11 mouse cellular contexts compared by ENCODE assay signal in genomic region chr13:59952809-59953208, GRCm38 (mm10).
DNase-seq lines count a peak whose midpoint lies in the region; ATAC-seq lines count a peak whose summit lies in the region.
"Had no signal": no experiment of that assay in that cellular context is flagged by ENCODE, and none has a peak within 500 bp of the region (broad histone marks: within the 10 kb centered on the region; RNA-seq: fewer than 3 reads in every experiment).

No protein-coding gene starts in this region.

- no peak overlapping the region for H3K4me3 ChIP-seq in kidney, embryonic 14.5 days (ENCODE audit: low read length)
- H3K4me3 ChIP-seq in neural tube, embryonic 15.5 days (replicated peaks), result no peak overlapping the region
- H3K4me3 ChIP-seq: embryonic facial prominence, embryonic 15.5 days; heart, embryonic 15.5 days had no signal

- ATAC-seq in kidney, embryonic 14.5 days (ENCODE audit: low FRiP score, low TSS enrichment), result 0 out of 2 replicates have a peak, but pooled peaks have one; percentile 52
- ATAC-seq in neural tube, embryonic 15.5 days (ENCODE audit: low FRiP score), result no peak
- ATAC-seq: midbrain, embryonic 16.5 days had no signal

- no peaks in the 10 kb centered on the region for H3K36me3 ChIP-seq in kidney, embryonic 14.5 days (ENCODE audit: control insufficient read depth, insufficient read depth, low read length)
- no peaks in the 10 kb centered on the region for H3K36me3 ChIP-seq in neural tube, embryonic 15.5 days
- H3K36me3 ChIP-seq: embryonic facial prominence, embryonic 15.5 days; heart, embryonic 15.5 days had no signal

- H3K4me1 ChIP-seq in kidney, embryonic 14.5 days (ENCODE audit: control insufficient read depth, insufficient read depth, low read length), result peaks cover 3% of the 10 kb centered on the region; the same call in 1 of the 2 replicates
- no peaks in the 10 kb centered on the region for H3K4me1 ChIP-seq in neural tube, embryonic 15.5 days

- H3K9me3 ChIP-seq in kidney, embryonic 14.5 days (ENCODE audit: control insufficient read depth, low read length), result no peaks in the 10 kb centered on the region
- H3K9me3 ChIP-seq in neural tube, embryonic 15.5 days (replicated peaks), result no peaks in the 10 kb centered on the region
- H3K9me3 ChIP-seq: embryonic facial prominence, embryonic 15.5 days; heart, embryonic 15.5 days had no signal

- intact Hi-C loops in heart, postnatal 10 days (cut with DNase I), result loop anchor here (2.0 to 5.0 kb wide), 3 partner anchors 104 to 516 kb away; no protein-coding TSS in a partner anchor
- intact Hi-C loops in heart, postnatal 36 days (cut with DNase I), result loop anchor here (5.0 kb wide), 2 partner anchors 224 to 514 kb away; partner anchors contain the start of gene Gas1

- H3K4me2 ChIP-seq in kidney, embryonic 14.5 days (replicated peaks; ENCODE audit: low read depth, low read length), result no peak overlapping the region
- H3K4me2 ChIP-seq in neural tube, embryonic 15.5 days, result no peak overlapping the region
- H3K4me2 ChIP-seq: embryonic facial prominence, embryonic 15.5 days; heart, embryonic 15.5 days had no signal

- no peak overlapping the region for H3K9ac ChIP-seq in kidney, embryonic 14.5 days (ENCODE audit: low read depth, low read length)
- no peak overlapping the region for H3K9ac ChIP-seq in neural tube, embryonic 15.5 days (replicated peaks)
- H3K9ac ChIP-seq: embryonic facial prominence, embryonic 15.5 days; heart, embryonic 15.5 days had no signal

- no peak overlapping the region for H3K27ac ChIP-seq in kidney, embryonic 14.5 days (ENCODE audit: low read depth, low read length)
- H3K27ac ChIP-seq in neural tube, embryonic 15.5 days (replicated peaks), result no peak overlapping the region
- H3K27ac ChIP-seq: embryonic facial prominence, embryonic 15.5 days; heart, embryonic 15.5 days had no signal

- H3K27me3 ChIP-seq in kidney, embryonic 14.5 days (ENCODE audit: control insufficient read depth, insufficient read depth, low read length), result no peaks in the 10 kb centered on the region
- no peaks in the 10 kb centered on the region for H3K27me3 ChIP-seq in neural tube, embryonic 15.5 days (replicated peaks)
- H3K27me3 ChIP-seq: embryonic facial prominence, embryonic 15.5 days had no signal

- WGBS in kidney, embryonic 14.5 days, result 51% methylated on average over 4 of the region's 4 CpGs
- WGBS in neural tube, embryonic 15.5 days, result 65% methylated on average over 4 of the region's 4 CpGs

- DNase-seq in heart, postnatal 10 days, result peak; percentile 42 to 47
- DNase-seq in heart, postnatal 36 days, result no peak
- peak; percentile 48 for DNase-seq in 3T3-L1 (ENCODE audit: low read depth, low spot score)
- peak; percentile 59 for DNase-seq in NIH3T3 (ENCODE audit: low read depth)
- DNase-seq in ovary, postnatal 10 days (ENCODE audit: low spot score), result no peak
- DNase-seq: right cerebral cortex, postnatal 14 days had no signal

Comparison
In these comparisons a context has a peak if more than half of its experiments do, and no peak if none do; other contexts are left out.
1. DNase-seq: peak in heart, postnatal 10 days (2 of 2), 3T3-L1 (single experiment) and NIH3T3 (single experiment); none in heart, postnatal 36 days (0 of 2) and ovary, postnatal 10 days (single experiment).